Mouse (Mus musculus) heart, embryonic 11.5 days (tissue): ENCODE measurements around the gene Rbm20. TPM values are rescaled to one million over a fixed set of nuclear protein-coding genes. Genes with fewer than 3 reads are reported as not detected.

Experiments used
- ATAC-seq: fragments of 200-750 bp; cut with Nextera tagmentation; replicated peaks from 2 replicates; pipeline ENCODE4 v1.8.0; 2017; ENCODE audit warnings: moderate library complexity; ENCODE audit not compliant: insufficient number of reproducible peaks, low FRiP score, low TSS enrichment
- H3K27ac ChIP-seq: fragments of 300-500 bp; sonication (generic); 2 replicates; pipeline ENCODE4 v1.5.1; 2014; ENCODE audit warnings: mild to moderate bottlenecking, low read depth, low read length
- H3K27me3 ChIP-seq: fragments of 300-500 bp; sonication (generic); 2 replicates; pipeline ENCODE4 v1.6.1; 2014; ENCODE audit warnings: mild to moderate bottlenecking, low read length, mixed read lengths; ENCODE audit not compliant: control insufficient read depth, insufficient read depth
- H3K36me3 ChIP-seq: fragments of 300-500 bp; sonication (generic); 2 replicates; pipeline ENCODE4 v1.6.1; 2014; ENCODE audit warnings: mild to moderate bottlenecking, low read length, moderate library complexity, mixed read lengths; ENCODE audit not compliant: control insufficient read depth, insufficient read depth
- H3K4me1 ChIP-seq: fragments of 300-500 bp; sonication (generic); 2 replicates; pipeline ENCODE4 v1.6.1; 2014; ENCODE audit warnings: low read length; ENCODE audit not compliant: control insufficient read depth, insufficient read depth
- H3K4me2 ChIP-seq: fragments of 300-500 bp; sonication (generic); 2 replicates; pipeline ENCODE4 v1.6.1; 2014; ENCODE audit warnings: mild to moderate bottlenecking, moderate library complexity
- H3K4me3 ChIP-seq: fragments of 300-500 bp; sonication (generic); 2 replicates; pipeline ENCODE4 v1.5.1; 2014; ENCODE audit warnings: low read depth, low read length
- H3K9ac ChIP-seq: fragments of 300-500 bp; sonication (generic); 2 replicates; pipeline ENCODE4 v1.6.1; 2014; ENCODE audit warnings: mild to moderate bottlenecking, low read depth, low read length, moderate library complexity
- H3K9me3 ChIP-seq: fragments of 300-500 bp; sonication (generic); replicated peaks from 2 replicates; pipeline ENCODE4 v1.6.1; 2016; ENCODE audit warnings: low read length; ENCODE audit not compliant: control insufficient read depth
- WGBS: fragments of 180-500 bp; shearing (Covaris S2); extraction: QIAGEN DNeasy Blood & Tissue Kit; methylation state at CpG from one replicate; pipeline ENCODE4 v1.1.7; 2014; ENCODE audit not compliant: insufficient replicate concordance; 5-methylcytosine and 5-hydroxymethylcytosine counted together
- polyA plus RNA-seq: library from polyadenylated mRNA; unstranded; fragments of >200 nt; fragmentation: Nextera tagmentation; extraction: Ambion mirVana; gene quantifications from 2 replicates; pipeline ENCODE4 v1.2.1, GENCODE M21; 2014

Gene Rbm20
- polyA plus RNA-seq, 1 experiment from 2014 or later, result 25.0 TPM

- Histone ChIP-seq H3K27ac (no peak overlapping the region), H3K4me2 (no peak overlapping the region), H3K4me3 (no peak overlapping the region), H3K9me3 (no peaks in the 10 kb centered on the region), H3K4me1 (peaks cover 5% of the 10 kb centered on the region; the same call in 1 of the 2 replicates), H3K27me3 (no peaks in the 10 kb centered on the region), H3K36me3 (no peaks in the 10 kb centered on the region), H3K9ac (no peak overlapping the region)
- no peak for ATAC-seq
- WGBS, result 76% methylated on average over 3 of the region's 3 CpGs
Measured at GRCm38 (mm10) chr19:53887822-53888221, 210.7 kb downstream of the Rbm20 start.

GRCm38 (mm10) chr19:53888331-53888730 lies 211.2 kb downstream of the Rbm20 start:
- H3K27ac ChIP-seq, result no peak overlapping the region
- no peaks in the 10 kb centered on the region for H3K9me3 ChIP-seq
- no peak for ATAC-seq
- H3K27me3 ChIP-seq, result no peaks in the 10 kb centered on the region
- 76% methylated on average over 9 of the region's 9 CpGs for WGBS
- no peaks in the 10 kb centered on the region for H3K36me3 ChIP-seq
- H3K4me1 ChIP-seq, result peaks cover 5% of the 10 kb centered on the region; the same call in 1 of the 2 replicates
- H3K4me3 ChIP-seq, result no peak overlapping the region
- no peak overlapping the region for H3K4me2 ChIP-seq
- no peak overlapping the region for H3K9ac ChIP-seq

- no peak overlapping the region for H3K4me2 ChIP-seq
- no peaks in the 10 kb centered on the region for H3K9me3 ChIP-seq
- H3K27me3 ChIP-seq, result no peaks in the 10 kb centered on the region
- peaks cover 8% of the 10 kb centered on the region; the same call in 1 of the 2 replicates for H3K4me1 ChIP-seq
- no peak overlapping the region for H3K9ac ChIP-seq
- no peaks in the 10 kb centered on the region for H3K36me3 ChIP-seq
- no peak for ATAC-seq
- H3K27ac ChIP-seq, result no peak overlapping the region
- WGBS, result 67% methylated on average over 5 of the region's 5 CpGs
- H3K4me3 ChIP-seq, result no peak overlapping the region
Measured at GRCm38 (mm10) chr19:53889555-53889954, 212.4 kb downstream of the Rbm20 start.

GRCm38 (mm10) chr19:53890274-53890673 lies 213.2 kb downstream of the Rbm20 start:
- Histone ChIP-seq H3K9me3 (no peaks in the 10 kb centered on the region), H3K27ac (no peak overlapping the region), H3K27me3 (no peaks in the 10 kb centered on the region), H3K4me3 (no peak overlapping the region), H3K9ac (no peak overlapping the region), H3K4me1 (peaks cover 8% of the 10 kb centered on the region; the same call in 1 of the 2 replicates), H3K4me2 (no peak overlapping the region), H3K36me3 (no peaks in the 10 kb centered on the region)
- 34% methylated on average over 5 of the region's 5 CpGs for WGBS
- no peak for ATAC-seq

- Histone ChIP-seq H3K4me1 (peaks cover 8% of the 10 kb centered on the region; the same call in 1 of the 2 replicates), H3K27ac (no peak overlapping the region), H3K36me3 (no peaks in the 10 kb centered on the region), H3K9ac (no peak overlapping the region), H3K4me2 (no peak overlapping the region), H3K9me3 (no peaks in the 10 kb centered on the region), H3K4me3 (no peak overlapping the region), H3K27me3 (no peaks in the 10 kb centered on the region)
- whole genome bisulfite sequencing, result 47% methylated on average over 5 of the region's 5 CpGs
- no peak for ATAC-seq
Measured at GRCm38 (mm10) chr19:53890781-53891251, 213.7 kb downstream of the Rbm20 start.

GRCm38 (mm10) chr19:53891569-53891968 lies 214.5 kb downstream of the Rbm20 start:
- no peak for ATAC-seq
- Histone ChIP-seq H3K27ac (no peak overlapping the region), H3K9me3 (no peaks in the 10 kb centered on the region), H3K9ac (no peak overlapping the region), H3K27me3 (no peaks in the 10 kb centered on the region), H3K4me2 (no peak overlapping the region), H3K36me3 (no peaks in the 10 kb centered on the region), H3K4me1 (peaks cover 8% of the 10 kb centered on the region; the same call in 1 of the 2 replicates), H3K4me3 (no peak overlapping the region)
- WGBS, result 72% methylated on average over 2 of the region's 2 CpGs

- Histone ChIP-seq H3K4me3 (no peak within 1 kb of the TSS), H3K9ac (no peak within 1 kb of the TSS), H3K36me3 (no peaks in the 10 kb centered on the region), H3K4me2 (no peak within 1 kb of the TSS), H3K27me3 (no peaks in the 10 kb centered on the region), H3K27ac (no peak within 1 kb of the TSS), H3K4me1 (peaks cover 8% of the 10 kb centered on the region; the same call in 1 of the 2 replicates), H3K9me3 (no peaks in the 10 kb centered on the region)
- 40% methylated on average over 3 of the region's 3 CpGs for WGBS
- no peak for ATAC-seq
Measured at GRCm38 (mm10) chr19:53892061-53892460, 215.0 kb downstream of the Rbm20 start, which contains the start of gene Pdcd4. TSS of gene Pdcd4 (plus strand) at chr19:53892231.

GRCm38 (mm10) chr19:53892838-53893359 lies 215.8 kb downstream of the Rbm20 start:
- Histone ChIP-seq H3K4me1 (peaks cover 8% of the 10 kb centered on the region; the same call in 1 of the 2 replicates), H3K9ac (no peak overlapping the region), H3K9me3 (no peaks in the 10 kb centered on the region), H3K27me3 (no peaks in the 10 kb centered on the region), H3K4me3 (no peak overlapping the region), H3K27ac (no peak overlapping the region), H3K36me3 (no peaks in the 10 kb centered on the region), H3K4me2 (no peak overlapping the region)
- 60% methylated on average over 9 of the region's 9 CpGs for WGBS
- ATAC-seq, result no peak

GRCm38 (mm10) chr19:53893711-53894171 lies 216.6 kb downstream of the Rbm20 start:
- Histone ChIP-seq H3K27me3 (no peaks in the 10 kb centered on the region), H3K4me3 (no peak overlapping the region), H3K27ac (no peak overlapping the region), H3K9ac (no peak overlapping the region), H3K9me3 (no peaks in the 10 kb centered on the region), H3K4me1 (peaks cover 8% of the 10 kb centered on the region; the same call in 1 of the 2 replicates), H3K4me2 (no peak overlapping the region), H3K36me3 (no peaks in the 10 kb centered on the region)
- WGBS, result 57% methylated on average over 3 of the region's 3 CpGs
- no peak for ATAC-seq
